Mouse (Mus musculus): ENCODE measurements around the gene Gpi1. TPM values are rescaled to one million over a fixed set of nuclear protein-coding genes. Genes with fewer than 3 reads are reported as not detected.
"Not testable (repeated sequence)": the region's sequence is repeated elsewhere in the genome, so short reads cannot be mapped to it uniquely, and the experiment has no call there.

Gene Gpi1
- polyA plus RNA-seq, 1 experiment from 2014 or later = 213 TPM

- no peaks in the 10 kb centered on the region for H3K27me3 ChIP-seq (replicated peaks; ENCODE audit: control insufficient read depth, insufficient read depth, low read length)
- no peak overlapping the region for H3K27ac ChIP-seq (ENCODE audit: low read length)
- H3K9ac ChIP-seq (replicated peaks; ENCODE audit: low read depth, low read length) = no peak overlapping the region
- no peak overlapping the region for H3K4me2 ChIP-seq (ENCODE audit: low read length)
- ATAC-seq = no peak
- WGBS = 90% methylated on average over 9 of the region's 9 CpGs
- no peaks in the 10 kb centered on the region for H3K9me3 ChIP-seq (ENCODE audit: control insufficient read depth, low read length)
- H3K4me1 ChIP-seq (replicated peaks; ENCODE audit: control insufficient read depth, insufficient read depth, low read length) = no peaks in the 10 kb centered on the region; the same call in 1 of the 2 replicates
- no peak overlapping the region for H3K4me3 ChIP-seq (replicated peaks; ENCODE audit: low read length)
- H3K36me3 ChIP-seq (ENCODE audit: control insufficient read depth, insufficient read depth) = peaks cover 24% of the 10 kb centered on the region
Measured at GRCm38 (mm10) chr7:34221594-34222250, 8.4 kb downstream of the Gpi1 start.

- H3K27ac ChIP-seq (ENCODE audit: low read length) = no peak overlapping the region
Measured at GRCm38 (mm10) chr7:34218496-34218895, 11.6 kb downstream of the Gpi1 start.

GRCm38 (mm10) chr7:34216474-34216873 lies 13.7 kb downstream of the Gpi1 start:
- no peak overlapping the region for H3K4me2 ChIP-seq (ENCODE audit: low read length)
- H3K9me3 ChIP-seq (ENCODE audit: control insufficient read depth, low read length) = no peaks in the 10 kb centered on the region
- H3K4me1 ChIP-seq (replicated peaks; ENCODE audit: control insufficient read depth, insufficient read depth, low read length) = no peaks in the 10 kb centered on the region
- H3K9ac ChIP-seq (replicated peaks; ENCODE audit: low read depth, low read length) = no peak overlapping the region
- H3K4me3 ChIP-seq (replicated peaks; ENCODE audit: low read length) = no peak overlapping the region
- H3K27ac ChIP-seq (ENCODE audit: low read length) = no peak overlapping the region
- 91% methylated on average over 10 of the region's 10 CpGs for WGBS
- ATAC-seq = no peak
- peaks cover 20% of the 10 kb centered on the region; the same call in 1 of the 2 replicates for H3K36me3 ChIP-seq (ENCODE audit: control insufficient read depth, insufficient read depth)
- H3K27me3 ChIP-seq (replicated peaks; ENCODE audit: control insufficient read depth, insufficient read depth, low read length) = no peaks in the 10 kb centered on the region

More at GRCm38 (mm10) chr7:34218496-34218895, 11.6 kb downstream of the Gpi1 start:
- 74% methylated on average over 1 of the region's 1 CpGs for WGBS
- H3K4me1 ChIP-seq (replicated peaks; ENCODE audit: control insufficient read depth, insufficient read depth, low read length) = no peaks in the 10 kb centered on the region
- H3K9me3 ChIP-seq (ENCODE audit: control insufficient read depth, low read length) = no peaks in the 10 kb centered on the region
- H3K9ac ChIP-seq (replicated peaks; ENCODE audit: low read depth, low read length) = no peak overlapping the region
- no peaks in the 10 kb centered on the region for H3K27me3 ChIP-seq (replicated peaks; ENCODE audit: control insufficient read depth, insufficient read depth, low read length)
- no peak for ATAC-seq
- no peak overlapping the region for H3K4me2 ChIP-seq (ENCODE audit: low read length)
- peaks cover 28% of the 10 kb centered on the region for H3K36me3 ChIP-seq (ENCODE audit: control insufficient read depth, insufficient read depth)
- H3K4me3 ChIP-seq (replicated peaks; ENCODE audit: low read length) = no peak overlapping the region

- WGBS = 95% methylated on average over 9 of the region's 9 CpGs
- Histone ChIP-seq H3K9ac (replicated peaks; ENCODE audit: low read depth, low read length) (no peak overlapping the region), H3K4me1 (replicated peaks; ENCODE audit: control insufficient read depth, insufficient read depth, low read length) (no peaks in the 10 kb centered on the region), H3K4me2 (ENCODE audit: low read length) (no peak overlapping the region), H3K27me3 (replicated peaks; ENCODE audit: control insufficient read depth, insufficient read depth, low read length) (no peaks in the 10 kb centered on the region), H3K36me3 (ENCODE audit: control insufficient read depth, insufficient read depth) (peaks cover 16% of the 10 kb centered on the region; the same call in 1 of the 2 replicates), H3K27ac (ENCODE audit: low read length) (no peak overlapping the region), H3K9me3 (ENCODE audit: control insufficient read depth, low read length) (no peaks in the 10 kb centered on the region), H3K4me3 (replicated peaks; ENCODE audit: low read length) (no peak overlapping the region)
- ATAC-seq = no peak
Measured at GRCm38 (mm10) chr7:34215481-34215880, 14.7 kb downstream of the Gpi1 start.

GRCm38 (mm10) chr7:34214644-34215043 lies 15.5 kb downstream of the Gpi1 start:
- H3K4me3 ChIP-seq (replicated peaks; ENCODE audit: low read length) = no peak overlapping the region
- WGBS = 87% methylated on average over 8 of the region's 8 CpGs
- no peak overlapping the region for H3K9ac ChIP-seq (replicated peaks; ENCODE audit: low read depth, low read length)
- no peak overlapping the region for H3K27ac ChIP-seq (ENCODE audit: low read length)
- H3K36me3 ChIP-seq (ENCODE audit: control insufficient read depth, insufficient read depth) = peaks cover 17% of the 10 kb centered on the region; the same call in 1 of the 2 replicates
- H3K4me1 ChIP-seq (replicated peaks; ENCODE audit: control insufficient read depth, insufficient read depth, low read length) = no peaks in the 10 kb centered on the region
- no peaks in the 10 kb centered on the region for H3K9me3 ChIP-seq (ENCODE audit: control insufficient read depth, low read length)
- no peaks in the 10 kb centered on the region for H3K27me3 ChIP-seq (replicated peaks; ENCODE audit: control insufficient read depth, insufficient read depth, low read length)
- H3K4me2 ChIP-seq (ENCODE audit: low read length) = no peak overlapping the region
- ATAC-seq = no peak

GRCm38 (mm10) chr7:34213281-34213680 lies 16.9 kb downstream of the Gpi1 start:
- H3K4me1 ChIP-seq (replicated peaks; ENCODE audit: control insufficient read depth, insufficient read depth, low read length) = no peaks in the 10 kb centered on the region
- ATAC-seq = no peak
- no peak overlapping the region for H3K27ac ChIP-seq (ENCODE audit: low read length)
- H3K4me3 ChIP-seq (replicated peaks; ENCODE audit: low read length) = no peak overlapping the region
- peaks cover 18% of the 10 kb centered on the region; the same call in 1 of the 2 replicates for H3K36me3 ChIP-seq (ENCODE audit: control insufficient read depth, insufficient read depth)
- no peak overlapping the region for H3K9ac ChIP-seq (replicated peaks; ENCODE audit: low read depth, low read length)
- WGBS = 93% methylated on average over 7 of the region's 7 CpGs
- no peaks in the 10 kb centered on the region for H3K27me3 ChIP-seq (replicated peaks; ENCODE audit: control insufficient read depth, insufficient read depth, low read length)
- H3K4me2 ChIP-seq (ENCODE audit: low read length) = no peak overlapping the region
- H3K9me3 ChIP-seq (ENCODE audit: control insufficient read depth, low read length) = no peaks in the 10 kb centered on the region

- Histone ChIP-seq H3K4me2 (ENCODE audit: low read length) (no peak overlapping the region), H3K9me3 (ENCODE audit: control insufficient read depth, low read length) (no peaks in the 10 kb centered on the region), H3K27ac (ENCODE audit: low read length) (no peak overlapping the region), H3K9ac (replicated peaks; ENCODE audit: low read depth, low read length) (no peak overlapping the region), H3K4me3 (replicated peaks; ENCODE audit: low read length) (no peak overlapping the region), H3K36me3 (ENCODE audit: control insufficient read depth, insufficient read depth) (peaks cover 23% of the 10 kb centered on the region), H3K4me1 (replicated peaks; ENCODE audit: control insufficient read depth, insufficient read depth, low read length) (no peaks in the 10 kb centered on the region), H3K27me3 (replicated peaks; ENCODE audit: control insufficient read depth, insufficient read depth, low read length) (no peaks in the 10 kb centered on the region)
- ATAC-seq = no peak
- 88% methylated on average over 9 of the region's 9 CpGs for WGBS
Measured at GRCm38 (mm10) chr7:34208027-34208745, 21.9 kb downstream of the Gpi1 start.

GRCm38 (mm10) chr7:34206331-34206730 lies 23.8 kb downstream of the Gpi1 start:
- H3K4me3 ChIP-seq (replicated peaks; ENCODE audit: low read length) = no peak overlapping the region
- H3K4me1 ChIP-seq (replicated peaks; ENCODE audit: control insufficient read depth, insufficient read depth, low read length) = no peaks in the 10 kb centered on the region
- no peaks in the 10 kb centered on the region for H3K27me3 ChIP-seq (replicated peaks; ENCODE audit: control insufficient read depth, insufficient read depth, low read length)
- H3K9me3 ChIP-seq (ENCODE audit: control insufficient read depth, low read length) = no peaks in the 10 kb centered on the region
- H3K27ac ChIP-seq (ENCODE audit: low read length) = no peak overlapping the region
- 91% methylated on average over 6 of the region's 6 CpGs for WGBS
- H3K9ac ChIP-seq (replicated peaks; ENCODE audit: low read depth, low read length) = no peak overlapping the region
- H3K4me2 ChIP-seq (ENCODE audit: low read length) = no peak overlapping the region
- peaks cover 29% of the 10 kb centered on the region for H3K36me3 ChIP-seq (ENCODE audit: control insufficient read depth, insufficient read depth)
- ATAC-seq = no peak

- peaks cover 29% of the 10 kb centered on the region for H3K36me3 ChIP-seq (ENCODE audit: control insufficient read depth, insufficient read depth)
- not testable (repeated sequence) for H3K4me2 ChIP-seq (ENCODE audit: low read length); ATAC-seq; H3K9ac ChIP-seq (replicated peaks; ENCODE audit: low read depth, low read length); H3K27me3 ChIP-seq (replicated peaks; ENCODE audit: control insufficient read depth, insufficient read depth, low read length); H3K27ac ChIP-seq (ENCODE audit: low read length); H3K4me1 ChIP-seq (replicated peaks; ENCODE audit: control insufficient read depth, insufficient read depth, low read length); H3K4me3 ChIP-seq (replicated peaks; ENCODE audit: low read length); H3K9me3 ChIP-seq (ENCODE audit: control insufficient read depth, low read length)
- WGBS = 93% methylated on average over 10 of the region's 10 CpGs
Measured at GRCm38 (mm10) chr7:34202147-34202546, 28.0 kb downstream of the Gpi1 start.

Measured in forebrain, embryonic 16.5 days (tissue).